In the genomic region with DNA sequence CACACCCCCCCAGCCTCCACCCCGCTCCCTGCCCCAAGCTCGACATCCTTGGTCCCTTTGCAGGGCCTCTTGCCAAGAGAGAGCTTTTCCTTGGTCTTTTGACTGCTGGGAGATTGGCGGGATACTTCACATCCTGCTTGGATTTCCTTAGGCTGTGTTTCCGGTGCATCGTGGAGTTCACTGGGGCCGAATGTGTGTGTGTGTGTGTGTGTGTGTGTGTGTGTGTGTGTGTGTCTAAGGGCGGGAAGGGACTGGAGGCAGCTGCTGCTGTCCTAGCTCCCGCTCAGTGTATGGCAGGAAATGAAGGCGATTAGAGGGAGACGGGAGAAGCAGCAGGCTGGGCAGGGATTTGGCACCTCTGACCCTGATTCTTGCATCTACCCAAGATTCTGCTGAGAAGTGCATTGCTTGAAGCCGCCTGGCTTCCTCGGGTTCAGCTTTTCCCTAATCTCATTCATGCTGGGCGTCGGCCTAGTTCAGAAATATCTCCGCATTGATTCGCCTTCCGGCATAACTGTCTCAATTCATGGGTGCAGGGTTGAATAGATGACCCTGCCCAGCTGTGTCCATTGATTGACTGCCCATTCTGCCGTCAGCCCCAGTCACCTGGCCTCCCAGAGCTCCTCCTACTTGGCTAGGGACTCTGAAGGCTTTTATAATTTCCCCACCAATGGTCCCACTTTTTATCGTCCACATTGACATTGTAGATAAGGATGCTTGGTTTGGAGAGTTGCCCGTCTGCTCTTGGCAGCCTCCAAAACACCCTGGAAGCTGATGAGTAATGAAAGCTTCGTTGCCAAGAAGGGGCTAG, we compare ENCODE assay signal across 8 mouse cellular contexts. TPM values are rescaled to one million over a fixed set of nuclear protein-coding genes. Genes with fewer than 3 reads are reported as not detected.
DNase-seq lines count a peak whose midpoint lies in the region; ATAC-seq lines count a peak whose summit lies in the region.
"Had no signal": no experiment of that assay in that cellular context is flagged by ENCODE, and none has a peak within 500 bp of the region (broad histone marks: within the 10 kb centered on the region; RNA-seq: fewer than 3 reads in every experiment).

No protein-coding gene starts in this region.

- no peaks in the 10 kb centered on the region for H3K4me1 ChIP-seq in forebrain, embryonic 11.5 days (replicated peaks; ENCODE audit: control insufficient read depth, insufficient read depth, low read length)
- H3K4me1 ChIP-seq in limb, embryonic 10.5 days = peaks cover 42% of the 10 kb centered on the region
- H3K4me1 ChIP-seq in midbrain, embryonic 10.5 days = peaks cover 47% of the 10 kb centered on the region

- H3K27me3 ChIP-seq in forebrain, embryonic 11.5 days (ENCODE audit: control insufficient read depth, insufficient read depth, low read length) = no peaks in the 10 kb centered on the region
- no peaks in the 10 kb centered on the region for H3K27me3 ChIP-seq in limb, embryonic 10.5 days (ENCODE audit: low read depth, poor library complexity, severe bottlenecking)
- no peaks in the 10 kb centered on the region for H3K27me3 ChIP-seq in midbrain, embryonic 10.5 days (ENCODE audit: low read depth, poor library complexity, severe bottlenecking)

- no peaks in the 10 kb centered on the region for H3K9me3 ChIP-seq in forebrain, embryonic 11.5 days (ENCODE audit: control insufficient read depth, low read length)
- no peaks in the 10 kb centered on the region for H3K9me3 ChIP-seq in limb, embryonic 10.5 days (replicated peaks)
- no peaks in the 10 kb centered on the region for H3K9me3 ChIP-seq in midbrain, embryonic 10.5 days (replicated peaks)

- no peaks in the 10 kb centered on the region for H3K36me3 ChIP-seq in forebrain, embryonic 11.5 days (ENCODE audit: control insufficient read depth, insufficient read depth, low read length)
- peaks cover 30% of the 10 kb centered on the region for H3K36me3 ChIP-seq in limb, embryonic 10.5 days
- 0 out of 2 replicates have a peak, but pooled peaks cover 2% of the 10 kb centered on the region for H3K36me3 ChIP-seq in midbrain, embryonic 10.5 days

- ATAC-seq in forebrain, embryonic 11.5 days (replicated peaks; ENCODE audit: low FRiP score) = 0 out of 2 replicates have a peak, but pooled peaks have one; percentile 46

- DNase-seq in NIH3T3 (ENCODE audit: low read depth) = peak; percentile 98
- peak; percentile 87 for DNase-seq in brain, adult 2 months (ENCODE audit: low read depth, low spot score)
- no peak for DNase-seq in forebrain, embryonic 11.5 days (ENCODE audit: low spot score)
- DNase-seq in heart, postnatal 4 days = peak; percentile 86
- no peak for DNase-seq in limb, embryonic 10.5 days (ENCODE audit: low spot score)
- DNase-seq in midbrain, embryonic 10.5 days (ENCODE audit: low spot score) = peak; percentile 30
- no peak for DNase-seq in frontal cortex, postnatal 36 days (ENCODE audit: low spot score in 2 of 2)

- H3K4me2 ChIP-seq in forebrain, embryonic 11.5 days (ENCODE audit: low read depth, low read length, severe bottlenecking) = no peak overlapping the region

- H3K9ac ChIP-seq in forebrain, embryonic 11.5 days (ENCODE audit: low read length) = no peak overlapping the region

- WGBS in forebrain, embryonic 11.5 days = 67% methylated on average over 21 of the region's 21 CpGs
- 66% methylated on average over 21 of the region's 21 CpGs for WGBS in limb, embryonic 10.5 days
- 76% methylated on average over 21 of the region's 21 CpGs for WGBS in midbrain, embryonic 10.5 days

- no peak overlapping the region for H3K4me3 ChIP-seq in forebrain, embryonic 11.5 days (ENCODE audit: low read depth, low read length)
- no peak overlapping the region for H3K4me3 ChIP-seq in limb, embryonic 10.5 days
- no peak overlapping the region for H3K4me3 ChIP-seq in midbrain, embryonic 10.5 days
- H3K4me3 ChIP-seq: erythroblast, embryonic 14.5 days had no signal

- H3K27ac ChIP-seq in forebrain, embryonic 11.5 days (ENCODE audit: low read depth, low read length) = no peak overlapping the region
- H3K27ac ChIP-seq in limb, embryonic 10.5 days = peak overlapping the region; percentile 71
- H3K27ac ChIP-seq in midbrain, embryonic 10.5 days (replicated peaks) = peak overlapping the region; percentile 59

RNA-seq across cellular contexts. Expression of gene Adam19, which starts 9.6 kb away (rescaled TPM):
- 7.9 and 8.3 TPM in 2 replicates for polyA plus RNA-seq in forebrain, embryonic 11.5 days (2014; fragmentation: Nextera tagmentation; extraction: Ambion mirVana)
- 100 to 1,000 TPM; 161 to 163 TPM for total RNA-seq in heart, postnatal 4 days (2021)
- polyA plus RNA-seq in limb, embryonic 10.5 days (2016; fragmentation: Nextera tagmentation; extraction: Ambion mirVana) = 10.8 and 14.4 TPM in 2 replicates
- 9.3 and 11.1 TPM in 2 replicates for polyA plus RNA-seq in midbrain, embryonic 10.5 days (2016; fragmentation: Nextera tagmentation; extraction: Ambion mirVana)

RNA-seq across cellular contexts. Expression of gene Gm12166, which starts 13.3 kb away (rescaled TPM):
- 1.9 and 3.4 TPM in 2 replicates for polyA plus RNA-seq in forebrain, embryonic 11.5 days (2014; fragmentation: Nextera tagmentation; extraction: Ambion mirVana)
- 1 to 10 TPM; 2.7 to 4.0 TPM for total RNA-seq in heart, postnatal 4 days (2021)
- 2.9 and 4.7 TPM in 2 replicates for polyA plus RNA-seq in limb, embryonic 10.5 days (2016; fragmentation: Nextera tagmentation; extraction: Ambion mirVana)
- polyA plus RNA-seq in midbrain, embryonic 10.5 days (2016; fragmentation: Nextera tagmentation; extraction: Ambion mirVana) = 2.4 and 3.4 TPM in 2 replicates

Comparison
In these comparisons a context has a peak if more than half of its experiments do, and no peak if none do; other contexts are left out.
1. DNase-seq: peak in NIH3T3 (single experiment), brain, adult 2 months (single experiment), heart, postnatal 4 days (single experiment) and midbrain, embryonic 10.5 days (single experiment); none in forebrain, embryonic 11.5 days (single experiment), limb, embryonic 10.5 days (single experiment) and frontal cortex, postnatal 36 days (0 of 2).